Mouse (Mus musculus): ENCODE results near the gene Tmco4.
"Not testable (repeated sequence)": the region's sequence is repeated elsewhere in the genome, so short reads cannot be mapped to it uniquely, and the experiment has no call there.

GRCm38 (mm10) chr4:138974540-138974939 lies 1.9 kb downstream of the Tmco4 start:
- not testable (repeated sequence) for TF ChIP-seq POLR2A, CTCF (IDR thresholded peaks at IDR 0.05; ENCODE audit: insufficient read depth, low read depth, low read length)

Data from olfactory bulb, adult 2 months (tissue).